Mouse (Mus musculus) hindbrain, embryonic 13.5 days (tissue): ENCODE measurements around the gene Supt5. TPM values are rescaled to one million over a fixed set of nuclear protein-coding genes. Genes with fewer than 3 reads are reported as not detected.

Experiments
- ATAC-seq: fragments of 200-750 bp; cut with Nextera tagmentation; 2 replicates; pipeline ENCODE4 v1.8.0; 2017; ENCODE audit warnings: moderate TSS enrichment; ENCODE audit not compliant: low FRiP score
- H3K27ac ChIP-seq: fragments of 300-500 bp; sonication (generic); 2 replicates; pipeline ENCODE4 v1.5.1; 2015; ENCODE audit warnings: inconsistent platforms, mild to moderate bottlenecking, moderate library complexity
- H3K27me3 ChIP-seq: fragments of 300-500 bp; sonication (generic); 2 replicates; pipeline ENCODE4 v1.6.1; 2015; ENCODE audit warnings: mild to moderate bottlenecking, inconsistent platforms
- H3K36me3 ChIP-seq: fragments of 300-500 bp; sonication (generic); 2 replicates; pipeline ENCODE4 v1.6.1; 2015; ENCODE audit warnings: mild to moderate bottlenecking, inconsistent platforms
- H3K4me1 ChIP-seq: fragments of 300-500 bp; sonication (generic); replicated peaks from 2 replicates; pipeline ENCODE4 v1.6.1; 2015; ENCODE audit warnings: inconsistent platforms
- H3K4me2 ChIP-seq: fragments of 300-500 bp; sonication (generic); 2 replicates; pipeline ENCODE4 v1.6.1; 2015; ENCODE audit warnings: inconsistent platforms, mild to moderate bottlenecking, moderate library complexity
- H3K4me3 ChIP-seq: fragments of 300-500 bp; sonication (generic); 2 replicates; pipeline ENCODE4 v1.5.1; 2015; ENCODE audit warnings: mild to moderate bottlenecking, inconsistent platforms
- H3K9ac ChIP-seq: fragments of 300-500 bp; sonication (generic); 2 replicates; pipeline ENCODE4 v1.6.1; 2015; ENCODE audit warnings: mild to moderate bottlenecking, inconsistent platforms
- H3K9me3 ChIP-seq: fragments of 300-500 bp; sonication (generic); 2 replicates; pipeline ENCODE4 v1.6.1; 2016; ENCODE audit warnings: inconsistent platforms
- WGBS: fragments of 180-500 bp; shearing (Covaris S2); methylation state at CpG from one replicate; pipeline ENCODE4 v1.1.7; 2015; 5-methylcytosine and 5-hydroxymethylcytosine counted together
- polyA plus RNA-seq: library from polyadenylated mRNA; unstranded; fragments of >200 nt; fragmentation: Nextera tagmentation; extraction: Ambion mirVana; gene quantifications from 2 replicates; pipeline ENCODE4 v1.2.1, GENCODE M21; 2015

The Supt5 gene
- polyA plus RNA-seq, 1 experiment from 2014 or later: 92.1 TPM

DNA sequence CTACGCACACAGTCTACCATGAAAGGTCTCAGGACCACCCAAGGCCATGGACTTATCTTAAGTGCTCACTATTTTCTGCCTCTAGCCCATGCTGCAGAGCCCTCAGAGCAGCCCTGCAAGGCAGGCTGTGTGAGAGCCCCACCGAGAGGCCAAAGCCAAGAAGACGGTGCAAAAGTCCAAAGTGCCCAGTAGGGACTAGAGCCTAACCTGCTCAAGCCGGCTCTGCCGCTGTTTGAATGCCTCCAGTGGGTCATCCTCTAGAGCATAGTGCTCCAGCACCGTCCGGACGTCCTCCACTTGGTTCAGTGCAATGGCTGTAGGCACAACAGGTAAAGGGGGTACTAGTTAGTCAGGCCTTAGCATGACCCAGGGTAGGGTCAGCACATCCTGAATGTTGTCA, 32.3 kb downstream of the Supt5 start:
- ATAC-seq: no peak
- Histone ChIP-seq H3K27ac (no peak overlapping the region), H3K36me3 (peaks cover 56% of the 10 kb centered on the region), H3K4me3 (no peak overlapping the region), H3K9me3 (no peaks in the 10 kb centered on the region), H3K4me2 (no peak overlapping the region), H3K4me1 (peaks cover 33% of the 10 kb centered on the region), H3K27me3 (no peaks in the 10 kb centered on the region), H3K9ac (no peak overlapping the region)
- 92% methylated on average over 8 of the region's 8 CpGs for WGBS

DNA sequence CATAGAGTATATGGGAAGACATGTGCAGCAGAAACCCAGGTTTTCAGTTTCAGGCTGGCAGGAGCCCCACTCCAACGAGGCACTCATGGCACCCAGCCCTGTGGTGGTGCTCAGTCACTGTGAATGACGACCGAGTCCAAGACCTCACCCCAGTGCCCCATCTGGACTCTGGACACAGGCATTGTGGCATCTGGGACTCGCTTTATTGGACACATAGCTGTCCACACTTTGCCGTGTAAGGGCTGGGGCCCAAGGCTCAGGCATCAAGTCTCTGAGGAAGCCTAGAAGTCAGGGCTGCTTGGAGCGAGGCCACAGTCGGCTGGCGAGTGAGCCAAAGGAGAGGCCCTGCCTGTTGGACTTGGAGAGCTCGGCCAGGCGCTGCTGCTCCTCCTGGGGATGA, 32.9 kb downstream of the Supt5 start:
- Histone ChIP-seq H3K9ac (no peak overlapping the region), H3K27ac (no peak overlapping the region), H3K4me2 (no peak overlapping the region), H3K9me3 (no peaks in the 10 kb centered on the region), H3K4me1 (peaks cover 31% of the 10 kb centered on the region), H3K36me3 (peaks cover 56% of the 10 kb centered on the region), H3K4me3 (no peak overlapping the region), H3K27me3 (no peaks in the 10 kb centered on the region)
- no peak for ATAC-seq
- 86% methylated on average over 10 of the region's 10 CpGs for WGBS

DNA sequence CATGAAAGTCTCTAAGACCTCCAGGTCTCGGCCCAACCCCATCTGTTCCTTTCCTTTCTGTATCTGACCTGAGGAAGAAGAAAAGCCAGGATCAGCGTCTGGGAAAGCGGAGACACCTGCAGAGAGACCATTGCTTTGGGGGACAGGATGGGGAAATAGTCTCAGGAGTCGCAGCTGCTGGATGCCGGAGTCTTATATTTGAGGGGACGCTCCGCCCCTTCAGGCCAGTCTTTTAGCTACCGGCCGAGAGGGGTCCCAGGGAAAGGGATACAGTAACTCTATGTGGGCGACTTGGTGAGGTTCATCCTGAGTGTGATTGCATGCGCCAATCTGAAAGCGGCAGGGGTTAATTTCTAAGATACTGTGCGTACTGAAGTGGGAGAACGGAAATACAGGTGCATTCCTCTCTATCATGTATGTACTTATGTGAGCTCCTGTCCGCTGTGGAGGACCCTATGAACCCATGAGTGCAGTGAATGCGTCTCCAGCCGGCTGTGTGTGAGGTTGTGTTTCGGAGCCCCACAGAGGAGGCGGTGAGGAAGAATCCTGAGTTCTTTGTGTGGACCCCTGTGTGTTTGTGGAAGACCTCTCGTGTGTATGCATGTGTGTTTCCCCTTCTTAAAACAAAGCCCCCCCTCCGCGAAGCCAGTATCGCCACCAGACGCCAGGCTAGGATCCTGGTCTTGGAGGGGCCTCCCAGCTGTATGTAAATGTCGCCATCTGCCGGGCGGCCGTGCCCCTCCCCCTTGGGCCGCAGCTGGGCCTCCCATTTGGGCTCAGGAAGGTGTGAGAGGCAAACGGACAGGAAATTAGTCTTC, 36.7 kb downstream of the Supt5 start, which contains the start of gene Dll3:
TSS of gene Dll3 (minus strand) at position 623 of the 818 bp plus-strand sequence.
- H3K4me3 ChIP-seq: peak within 1 kb of the TSS; percentile 51
- peak; percentile 67 for ATAC-seq
- H3K4me2 ChIP-seq: peak within 1 kb of the TSS; percentile 67
- H3K27me3 ChIP-seq: peaks cover 24% of the 10 kb centered on the region
- no peaks in the 10 kb centered on the region for H3K9me3 ChIP-seq
- peaks cover 39% of the 10 kb centered on the region for H3K4me1 ChIP-seq
- peaks cover 22% of the 10 kb centered on the region for H3K36me3 ChIP-seq
- WGBS: under 1% methylated on average over 30 of the region's 30 CpGs
- peak within 1 kb of the TSS; percentile 86 for H3K27ac ChIP-seq
- peak within 1 kb of the TSS; percentile 78 for H3K9ac ChIP-seq

DNA sequence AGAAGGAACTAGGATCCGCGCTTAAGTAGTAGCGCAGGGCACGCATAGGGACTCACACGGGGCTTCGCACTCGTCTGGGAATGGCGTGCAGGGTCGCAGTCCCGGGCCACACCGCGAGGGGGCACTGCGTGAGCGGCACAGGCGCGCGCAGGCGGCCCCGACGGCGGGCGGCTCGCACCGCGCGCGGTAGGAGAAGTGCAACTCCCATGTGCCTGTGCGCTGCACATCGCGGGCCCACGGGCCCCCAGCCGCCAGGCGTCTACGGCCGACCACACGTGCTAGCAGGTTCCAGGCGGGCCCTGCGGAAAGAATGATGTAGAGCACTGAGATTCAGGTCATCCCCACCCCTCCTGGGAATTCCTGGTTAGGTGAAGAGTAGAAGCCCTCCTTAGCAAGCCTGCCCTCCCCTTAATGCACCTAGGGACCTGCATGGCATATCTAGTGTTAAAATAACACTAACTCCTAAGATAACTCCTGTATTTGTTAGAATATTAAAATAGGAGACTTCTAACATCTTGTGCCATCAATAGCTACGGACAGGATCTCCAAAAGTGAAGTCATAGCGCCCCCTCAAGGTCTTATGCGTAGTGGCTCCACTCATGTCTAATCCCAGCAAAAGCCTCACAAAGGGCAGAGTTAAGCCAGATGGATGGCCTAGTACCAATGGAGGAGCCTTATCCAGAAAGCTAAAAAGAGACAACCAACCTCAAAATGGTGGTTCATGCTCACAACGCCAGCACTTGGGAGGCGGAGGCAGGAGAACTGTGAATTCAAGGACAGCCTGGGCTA, 39.5 kb downstream of the Supt5 start:
- WGBS: 10% methylated on average over 43 of the region's 43 CpGs
- Histone ChIP-seq H3K4me3 (peak overlapping the region; percentile 51), H3K27me3 (peaks cover 41% of the 10 kb centered on the region), H3K27ac (0 out of 2 replicates have a peak overlapping the region, but pooled peaks have one; percentile 20), H3K4me1 (peaks cover 51% of the 10 kb centered on the region), H3K9ac (peak overlapping the region; percentile 46; the same call in 1 of the 2 replicates), H3K9me3 (no peaks in the 10 kb centered on the region), H3K36me3 (no peaks in the 10 kb centered on the region), H3K4me2 (peak overlapping the region; percentile 67)
- no peak for ATAC-seq

DNA sequence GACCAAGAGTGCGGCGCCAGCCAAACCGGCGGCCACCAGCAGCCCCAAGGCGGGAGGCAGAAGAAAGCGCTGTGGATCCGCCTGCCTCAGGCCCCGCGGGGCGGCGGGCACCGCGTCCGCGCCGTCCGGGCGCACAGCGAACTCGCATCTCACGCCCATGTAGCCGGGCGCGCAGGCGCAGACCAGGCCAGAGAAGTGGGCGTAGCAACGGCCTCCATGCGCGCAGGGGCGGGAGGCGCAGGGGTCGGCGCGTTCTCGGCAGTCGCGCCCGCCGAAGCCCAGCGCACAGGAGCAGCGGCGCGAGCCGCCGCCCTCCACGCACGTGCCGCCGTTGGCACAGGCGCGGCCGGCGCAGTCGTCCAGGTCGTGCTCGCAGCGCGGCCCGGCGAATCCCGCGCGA, 44.1 kb downstream of the Supt5 start:
- no peak overlapping the region for H3K27ac ChIP-seq
- ATAC-seq: peak; percentile 67
- H3K4me2 ChIP-seq: peak overlapping the region; percentile 76
- under 1% methylated on average over 63 of the region's 63 CpGs for WGBS
- H3K4me3 ChIP-seq: peak overlapping the region; percentile 56
- no peaks in the 10 kb centered on the region for H3K36me3 ChIP-seq
- peaks cover 76% of the 10 kb centered on the region for H3K27me3 ChIP-seq
- peak overlapping the region; percentile 73 for H3K9ac ChIP-seq
- no peaks in the 10 kb centered on the region for H3K9me3 ChIP-seq
- peaks cover 44% of the 10 kb centered on the region for H3K4me1 ChIP-seq

DNA sequence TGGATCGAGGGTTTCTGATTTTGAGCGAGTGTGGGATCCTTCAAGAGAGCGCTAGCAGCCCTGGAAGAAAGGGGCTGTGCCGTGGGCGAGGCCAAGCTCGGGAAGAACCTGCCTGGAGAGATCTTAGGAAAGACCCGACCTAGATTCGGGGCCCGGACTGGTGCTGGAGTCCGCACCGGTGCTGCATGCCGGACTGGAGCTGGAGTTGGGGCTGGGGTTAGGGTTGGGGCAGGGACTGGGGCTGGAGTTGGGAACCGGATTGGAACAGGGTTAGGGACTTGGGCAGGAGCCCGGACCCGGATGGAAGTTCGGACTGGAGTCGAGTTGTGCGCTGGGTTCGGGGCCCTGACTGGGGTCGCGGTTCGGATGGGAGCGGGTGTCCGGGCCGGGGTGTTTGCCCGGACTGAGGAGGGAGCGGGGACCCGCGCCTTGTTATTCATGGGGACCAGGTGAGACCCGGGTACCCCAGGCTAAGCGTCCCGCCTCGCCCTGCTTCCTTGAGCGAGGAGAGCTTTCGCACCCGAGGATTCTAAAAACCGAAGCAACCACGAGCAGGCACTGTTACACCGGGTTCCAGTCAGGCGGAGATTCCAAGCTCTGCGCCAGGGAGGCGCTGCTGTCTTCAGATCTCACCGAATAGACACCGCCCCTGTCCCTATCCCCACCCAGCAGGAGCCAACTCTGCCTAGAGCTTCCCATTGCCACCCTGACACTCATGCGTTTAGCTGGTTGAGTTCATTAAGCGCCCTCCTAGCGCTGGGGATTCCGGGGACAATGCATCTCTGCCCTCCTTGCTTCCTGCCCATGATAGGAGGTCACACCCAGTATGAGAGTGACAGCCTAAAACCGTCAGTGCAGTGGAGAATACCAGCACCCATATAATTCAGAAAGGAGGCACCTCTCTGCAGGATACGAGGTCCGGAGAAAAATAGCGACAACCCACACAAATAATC, 47.6 kb downstream of the Supt5 start, which contains the start of gene Selenov:
TSS of gene Selenov (minus strand) at position 549 of the 953 bp plus-strand sequence.
- Histone ChIP-seq H3K36me3 (no peaks in the 10 kb centered on the region), H3K27me3 (peaks cover 78% of the 10 kb centered on the region), H3K27ac (no peak within 1 kb of the TSS), H3K9me3 (no peaks in the 10 kb centered on the region), H3K4me1 (peaks cover 39% of the 10 kb centered on the region), H3K9ac (peak within 1 kb of the TSS; percentile 51), H3K4me3 (peak within 1 kb of the TSS; percentile 30), H3K4me2 (peak within 1 kb of the TSS; percentile 53)
- WGBS: under 1% methylated on average over 52 of the region's 52 CpGs
- 0 out of 2 replicates have a peak, but pooled peaks have one; percentile 49 for ATAC-seq

DNA sequence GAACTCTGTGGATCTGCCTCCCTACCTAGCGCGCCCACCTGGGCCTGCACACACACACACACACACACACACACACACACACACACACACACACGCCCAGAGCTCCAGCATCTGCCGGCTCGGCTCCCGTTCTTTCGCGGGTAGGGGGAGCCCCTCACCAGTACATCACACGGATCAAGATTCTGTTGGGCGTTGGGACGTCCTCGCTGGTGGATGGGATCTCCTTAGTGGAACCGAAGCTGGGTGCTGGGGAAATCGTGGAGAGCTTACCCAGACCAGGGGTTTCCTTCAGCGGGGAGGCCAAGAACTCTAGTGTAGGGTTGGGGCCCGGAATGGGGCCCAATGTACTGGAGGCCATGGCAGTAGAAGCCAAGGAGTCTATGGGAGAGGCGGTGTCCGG, 48.4 kb downstream of the Supt5 start:
- Histone ChIP-seq H3K27me3 (peaks cover 72% of the 10 kb centered on the region), H3K9ac (peak overlapping the region; percentile 51; the same call in 1 of the 2 replicates), H3K9me3 (no peaks in the 10 kb centered on the region), H3K4me3 (peak overlapping the region; percentile 30), H3K4me2 (peak overlapping the region; percentile 53), H3K36me3 (no peaks in the 10 kb centered on the region), H3K27ac (no peak overlapping the region), H3K4me1 (peaks cover 38% of the 10 kb centered on the region)
- ATAC-seq: no peak
- 1% methylated on average over 16 of the region's 18 CpGs for WGBS

DNA sequence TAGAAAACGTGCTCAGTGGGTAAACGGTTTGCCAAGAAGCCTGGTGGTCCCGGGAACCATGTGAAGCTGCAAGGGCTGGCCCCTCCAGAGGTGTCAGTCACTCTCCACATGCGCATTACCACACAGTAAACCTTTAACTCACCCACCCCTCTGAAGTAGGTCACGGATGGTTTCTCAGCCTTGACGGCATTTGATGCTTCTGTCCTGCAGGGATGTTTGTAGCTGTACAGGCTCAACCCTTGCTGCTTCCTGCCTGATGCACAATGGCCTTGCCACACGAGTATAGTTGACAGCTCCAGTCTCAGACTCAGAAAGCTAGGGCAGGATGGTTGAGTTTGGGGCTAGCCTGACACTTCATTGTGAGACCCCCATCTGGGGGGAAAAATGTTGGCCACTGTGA, 57.9 kb downstream of the Supt5 start:
- no peak for ATAC-seq
- H3K36me3 ChIP-seq: 0 out of 2 replicates have a peak, but pooled peaks cover 7% of the 10 kb centered on the region
- H3K27ac ChIP-seq: no peak overlapping the region
- no peak overlapping the region for H3K4me2 ChIP-seq
- H3K9ac ChIP-seq: no peak overlapping the region
- H3K27me3 ChIP-seq: no peaks in the 10 kb centered on the region
- 85% methylated on average over 7 of the region's 7 CpGs for WGBS
- H3K4me1 ChIP-seq: peaks cover 21% of the 10 kb centered on the region
- no peaks in the 10 kb centered on the region for H3K9me3 ChIP-seq
- H3K4me3 ChIP-seq: no peak overlapping the region

DNA sequence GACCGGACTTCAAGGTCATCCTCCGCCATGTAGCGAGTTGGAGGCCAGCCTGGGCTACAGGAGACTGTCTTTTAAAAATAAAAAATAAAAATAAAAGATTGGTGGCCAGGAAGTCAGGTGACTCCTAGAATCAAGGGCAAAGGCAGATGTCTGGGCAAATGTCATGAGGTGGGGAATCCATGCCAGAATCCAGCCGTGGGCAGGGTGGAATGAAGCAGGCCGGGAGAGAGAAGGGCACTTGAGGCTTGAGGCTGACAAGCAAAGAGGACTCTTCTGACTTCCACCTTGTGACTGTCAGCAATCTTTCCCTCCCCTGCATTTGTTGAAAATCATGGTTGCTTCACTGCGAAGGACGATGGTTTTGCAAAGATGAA, 60.3 kb downstream of the Supt5 start:
- no peaks in the 10 kb centered on the region for H3K9me3 ChIP-seq
- peaks cover 21% of the 10 kb centered on the region for H3K4me1 ChIP-seq
- 85% methylated on average over 7 of the region's 7 CpGs for WGBS
- peaks cover 15% of the 10 kb centered on the region for H3K36me3 ChIP-seq
- peak overlapping the region; percentile 91 for H3K27ac ChIP-seq
- peak overlapping the region; percentile 69 for H3K4me3 ChIP-seq
- peak overlapping the region; percentile 91 for H3K9ac ChIP-seq
- peak overlapping the region; percentile 86 for H3K4me2 ChIP-seq
- no peaks in the 10 kb centered on the region for H3K27me3 ChIP-seq
- no peak for ATAC-seq

DNA sequence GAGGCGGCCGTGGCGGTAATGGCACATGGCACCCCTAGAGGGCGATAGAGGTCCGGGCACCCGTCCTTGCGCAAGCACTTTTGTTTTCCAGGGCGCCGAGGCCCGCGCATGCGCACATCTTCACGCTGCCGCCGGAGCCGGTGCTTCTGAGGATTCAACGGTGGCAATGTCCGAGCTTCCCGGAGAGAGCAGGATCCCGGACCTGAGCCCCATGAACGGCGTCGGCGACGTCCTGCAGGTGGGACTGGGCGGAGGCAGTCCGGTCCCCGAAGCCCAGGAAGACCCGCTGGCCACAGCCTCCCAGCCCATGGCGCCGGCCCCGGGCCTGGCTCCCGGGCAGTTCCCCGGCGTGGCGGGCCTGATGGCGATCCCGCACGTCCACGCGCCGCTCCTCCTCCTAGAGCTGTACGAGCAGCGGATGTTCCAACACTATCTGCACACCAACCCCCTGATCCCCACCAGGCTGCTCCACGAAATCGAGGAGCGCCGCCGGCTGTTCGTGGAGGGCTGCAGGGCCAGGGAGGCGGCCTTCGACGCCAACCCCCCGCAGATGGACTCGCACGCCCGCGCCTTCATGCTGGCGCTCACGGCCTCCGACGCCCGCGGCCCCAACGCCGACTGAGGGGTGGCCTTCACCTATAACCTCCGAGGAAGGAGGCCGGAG, 60.8 kb downstream of the Supt5 start, which contains the start of gene Eid2b:
TSS of gene Eid2b (plus strand) at position 125 of the 664 bp plus-strand sequence.
- peak; percentile 68 for ATAC-seq
- WGBS: 3% methylated on average over 68 of the region's 68 CpGs
- H3K27ac ChIP-seq: peak within 1 kb of the TSS; percentile 91

DNA sequence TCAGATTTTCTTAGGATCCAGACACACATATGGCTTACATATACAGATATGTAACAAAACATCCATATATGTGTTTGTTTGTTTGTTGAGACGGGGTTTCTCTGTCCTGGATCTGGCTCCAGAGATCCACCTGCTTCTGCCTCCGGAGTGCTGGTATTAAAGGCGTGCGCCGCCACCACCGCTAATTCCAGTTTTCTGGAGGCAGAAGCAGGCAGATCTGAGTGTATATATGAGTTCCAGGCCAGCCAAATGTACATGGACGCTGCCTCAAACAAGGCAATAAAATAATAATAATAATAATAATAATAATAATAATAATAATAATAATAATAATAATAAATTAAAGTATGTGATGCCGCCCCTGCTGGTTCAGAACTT, 61.3 kb downstream of the Supt5 start:
- 63% methylated on average over 8 of the region's 8 CpGs for WGBS
- Histone ChIP-seq H3K4me1 (peaks cover 21% of the 10 kb centered on the region), H3K9ac (no peak overlapping the region), H3K4me2 (no peak overlapping the region), H3K36me3 (peaks cover 25% of the 10 kb centered on the region), H3K9me3 (no peaks in the 10 kb centered on the region), H3K4me3 (no peak overlapping the region), H3K27ac (no peak overlapping the region), H3K27me3 (no peaks in the 10 kb centered on the region)
- no peak for ATAC-seq

More for the DNA sequence above, 60.8 kb downstream of the Supt5 start, which contains the start of gene Eid2b:
- Histone ChIP-seq H3K9ac (peak within 1 kb of the TSS; percentile 91), H3K4me3 (peak within 1 kb of the TSS; percentile 69), H3K4me2 (peak within 1 kb of the TSS; percentile 86), H3K27me3 (no peaks in the 10 kb centered on the region), H3K4me1 (peaks cover 21% of the 10 kb centered on the region), H3K36me3 (peaks cover 20% of the 10 kb centered on the region), H3K9me3 (no peaks in the 10 kb centered on the region)
